Mouse (Mus musculus): ENCODE measurements around the gene C1qbp. TPM values are rescaled to one million over a fixed set of nuclear protein-coding genes. Genes with fewer than 3 reads are reported as not detected.

The C1qbp gene
- polyA plus RNA-seq, 1 experiment: 116 TPM

- DNase-seq (ENCODE audit: low read depth): no peak
- no peak for TF ChIP-seq POLR2A (IDR thresholded peaks at IDR 0.05; ENCODE audit: borderline replicate concordance, extremely low read depth, insufficient read depth, insufficient read length, poor library complexity, severe bottlenecking)
- no peak for TF ChIP-seq CTCF (IDR thresholded peaks at IDR 0.05; ENCODE audit: borderline replicate concordance, extremely low read depth, insufficient read depth, insufficient read length)
Measured at GRCm38 (mm10) chr11:70972586-70972985, 10.2 kb downstream of the C1qbp start.

GRCm38 (mm10) chr11:70970560-70971540 lies 12.0 kb downstream of the C1qbp start:
- TF ChIP-seq CTCF (IDR thresholded peaks at IDR 0.05; ENCODE audit: borderline replicate concordance, extremely low read depth, insufficient read depth, insufficient read length) (no peak), POLR2A (IDR thresholded peaks at IDR 0.05; ENCODE audit: borderline replicate concordance, extremely low read depth, insufficient read depth, insufficient read length, poor library complexity, severe bottlenecking) (no peak)

GRCm38 (mm10) chr11:70969821-70970559 lies 12.8 kb downstream of the C1qbp start, which contains the start of the genes Nup88 and Rpain:
Nup88 (minus strand) TSS chr11:70969973.
Rpain (plus strand) TSS chr11:70970213.
- TF ChIP-seq CTCF (IDR thresholded peaks at IDR 0.05; ENCODE audit: borderline replicate concordance, extremely low read depth, insufficient read depth, insufficient read length): no peak
- TF ChIP-seq POLR2A (IDR thresholded peaks at IDR 0.05; ENCODE audit: borderline replicate concordance, extremely low read depth, insufficient read depth, insufficient read length, poor library complexity, severe bottlenecking): peak; percentile 44; the same call in 1 of the 2 replicates
- peak; percentile 99 for DNase-seq (ENCODE audit: low read depth)

More at GRCm38 (mm10) chr11:70970560-70971540, 12.0 kb downstream of the C1qbp start:
- peak; percentile 49 for DNase-seq (ENCODE audit: low read depth)

- TF ChIP-seq CTCF (IDR thresholded peaks at IDR 0.05; ENCODE audit: borderline replicate concordance, extremely low read depth, insufficient read depth, insufficient read length) (no peak), POLR2A (IDR thresholded peaks at IDR 0.05; ENCODE audit: borderline replicate concordance, extremely low read depth, insufficient read depth, insufficient read length, poor library complexity, severe bottlenecking) (no peak)
- no peak for DNase-seq (ENCODE audit: low read depth)
Measured at GRCm38 (mm10) chr11:70969271-70969794, 13.5 kb downstream of the C1qbp start.

- no peak for TF ChIP-seq POLR2A (IDR thresholded peaks at IDR 0.05; ENCODE audit: borderline replicate concordance, extremely low read depth, insufficient read depth, insufficient read length, poor library complexity, severe bottlenecking)
- no peak for TF ChIP-seq CTCF (IDR thresholded peaks at IDR 0.05; ENCODE audit: borderline replicate concordance, extremely low read depth, insufficient read depth, insufficient read length)
- no peak for DNase-seq (ENCODE audit: low read depth)
Measured at GRCm38 (mm10) chr11:70964222-70964907, 18.5 kb downstream of the C1qbp start.

GRCm38 (mm10) chr11:70960786-70961554 lies 21.9 kb downstream of the C1qbp start:
- TF ChIP-seq POLR2A (IDR thresholded peaks at IDR 0.05; ENCODE audit: borderline replicate concordance, extremely low read depth, insufficient read depth, insufficient read length, poor library complexity, severe bottlenecking): no peak
- TF ChIP-seq CTCF (IDR thresholded peaks at IDR 0.05; ENCODE audit: borderline replicate concordance, extremely low read depth, insufficient read depth, insufficient read length): no peak
- DNase-seq (ENCODE audit: low read depth): no peak

- TF ChIP-seq POLR2A (IDR thresholded peaks at IDR 0.05; ENCODE audit: borderline replicate concordance, extremely low read depth, insufficient read depth, insufficient read length, poor library complexity, severe bottlenecking) (no peak), CTCF (IDR thresholded peaks at IDR 0.05; ENCODE audit: borderline replicate concordance, extremely low read depth, insufficient read depth, insufficient read length) (no peak)
Measured at GRCm38 (mm10) chr11:70954711-70955110, 28.1 kb downstream of the C1qbp start.

GRCm38 (mm10) chr11:70944935-70945817 lies 37.6 kb downstream of the C1qbp start:
- TF ChIP-seq CTCF (IDR thresholded peaks at IDR 0.05; ENCODE audit: borderline replicate concordance, extremely low read depth, insufficient read depth, insufficient read length) (no peak), POLR2A (IDR thresholded peaks at IDR 0.05; ENCODE audit: borderline replicate concordance, extremely low read depth, insufficient read depth, insufficient read length, poor library complexity, severe bottlenecking) (no peak)
- no peak for DNase-seq (ENCODE audit: low read depth)

More at GRCm38 (mm10) chr11:70954711-70955110, 28.1 kb downstream of the C1qbp start:
- no peak for DNase-seq (ENCODE audit: low read depth)

GRCm38 (mm10) chr11:70943651-70944050 lies 39.2 kb downstream of the C1qbp start:
- no peak for DNase-seq (ENCODE audit: low read depth)
- TF ChIP-seq POLR2A (IDR thresholded peaks at IDR 0.05; ENCODE audit: borderline replicate concordance, extremely low read depth, insufficient read depth, insufficient read length, poor library complexity, severe bottlenecking) (no peak), CTCF (IDR thresholded peaks at IDR 0.05; ENCODE audit: borderline replicate concordance, extremely low read depth, insufficient read depth, insufficient read length) (no peak)

Measured in brain, embryonic 14.5 days (tissue).